Mouse (Mus musculus) MEL (cell line): ENCODE results near the gene Slc19a2.

Experiments used
- CTCF ChIP-seq, 3 experiments: IDR thresholded peaks in 2 of 3; conservative IDR thresholded peaks in 1 of 3; 2 replicates each; pipeline ENCODE4 v1.5.1; 2011 to 2012; ENCODE audit warnings: low read length in 3 of 3, low read depth in 2 of 3, mild to moderate bottlenecking in 2 of 3, improper control_type of control experiment in 1 of 3, inconsistent platforms in 1 of 3, mixed read lengths in 1 of 3, moderate library complexity in 1 of 3; ENCODE audit not compliant: control insufficient read depth in 1 of 3, insufficient read depth in 1 of 3, poor library complexity in 1 of 3, severe bottlenecking in 1 of 3
- ELF1 ChIP-seq: IDR thresholded peaks from 2 replicates; pipeline ENCODE4 v1.6.1; 2014; ENCODE audit warnings: low read depth, mild to moderate bottlenecking, inconsistent platforms, low read length, improper control_type of control experiment, moderate library complexity
- GABPA ChIP-seq: IDR thresholded peaks from 2 replicates; pipeline ENCODE4 v1.6.1; 2012; ENCODE audit warnings: low read depth, mild to moderate bottlenecking, inconsistent platforms, low read length, improper control_type of control experiment, moderate library complexity
- JUND ChIP-seq: IDR thresholded peaks from 2 replicates; pipeline ENCODE4 v1.6.1; 2011; ENCODE audit warnings: low read depth, mild to moderate bottlenecking, improper control_type of control experiment, low read length
- POLR2A ChIP-seq, 2 experiments: IDR thresholded peaks; 2 replicates each; pipeline ENCODE4 v1.6.1; 2011 to 2012; ENCODE audit warnings: low read length in 2 of 2, mild to moderate bottlenecking in 2 of 2, control low read depth in 1 of 2, improper control_type of control experiment in 1 of 2, low read depth in 1 of 2, moderate library complexity in 1 of 2; ENCODE audit not compliant: control insufficient read depth in 1 of 2, insufficient read depth in 1 of 2, poor library complexity in 1 of 2
- RAD21 ChIP-seq: IDR thresholded peaks from 2 replicates; pipeline ENCODE4 v1.6.1; 2011; ENCODE audit warnings: mild to moderate bottlenecking, low read depth, low read length, improper control_type of control experiment

- TF ChIP-seq POLR2A (IDR thresholded peaks at IDR 0.05; ENCODE audit: control insufficient read depth in 1 of 2, insufficient read depth in 1 of 2, low read depth in 1 of 2, low read length in 2 of 2, poor library complexity in 1 of 2) (no peak), CTCF (IDR thresholded peaks at IDR 0.05 in 2 of 3, conservative IDR thresholded peaks at IDR 0.05 in 1 of 3; ENCODE audit: control insufficient read depth in 1 of 3, insufficient read depth in 1 of 3, low read depth in 2 of 3, low read length in 3 of 3, poor library complexity in 1 of 3, severe bottlenecking in 1 of 3) (no peak), JUND (no peak), RAD21 (no peak), GABPA (no peak), ELF1 (no peak)
Observed at GRCm38 (mm10) chr1:164251438-164251837, 2.6 kb downstream of the Slc19a2 start.
